Mouse (Mus musculus) forebrain, embryonic 11.5 days (tissue): ENCODE results near the gene Eef2. TPM values are rescaled to one million over a fixed set of nuclear protein-coding genes. Genes with fewer than 3 reads are reported as not detected.

Experiments
- ATAC-seq: fragments of 200-750 bp; cut with Nextera tagmentation; replicated peaks from 2 replicates; pipeline ENCODE4 v1.8.0; 2017; ENCODE audit warnings: moderate TSS enrichment; ENCODE audit not compliant: low FRiP score
- DNase-seq: peaks from one replicate; pipeline ENCODE4 v3.0.0-alpha.2; 2017; ENCODE audit warnings: low spot score
- H3K27ac ChIP-seq: fragments of 300-500 bp; sonication (generic); 2 replicates; pipeline ENCODE4 v1.5.1; 2014; ENCODE audit warnings: low read depth, low read length
- H3K27me3 ChIP-seq: fragments of 300-500 bp; sonication (generic); 2 replicates; pipeline ENCODE4 v1.6.1; 2014; ENCODE audit warnings: mild to moderate bottlenecking, low read length, mixed read lengths; ENCODE audit not compliant: control insufficient read depth, insufficient read depth
- H3K36me3 ChIP-seq: fragments of 300-500 bp; sonication (generic); 2 replicates; pipeline ENCODE4 v1.6.1; 2014; ENCODE audit warnings: mild to moderate bottlenecking, low read length, moderate library complexity, mixed read lengths; ENCODE audit not compliant: control insufficient read depth, insufficient read depth
- H3K4me1 ChIP-seq: fragments of 300-500 bp; sonication (generic); replicated peaks from 2 replicates; pipeline ENCODE4 v1.6.1; 2014; ENCODE audit warnings: low read length, mixed read lengths; ENCODE audit not compliant: control insufficient read depth, insufficient read depth
- H3K4me2 ChIP-seq: fragments of 300-500 bp; sonication (generic); 2 replicates; pipeline ENCODE4 v1.6.1; 2014; ENCODE audit warnings: low read depth, mild to moderate bottlenecking, low read length, moderate library complexity, mixed read lengths; ENCODE audit not compliant: severe bottlenecking
- H3K4me3 ChIP-seq: fragments of 300-500 bp; sonication (generic); 2 replicates; pipeline ENCODE4 v1.5.1; 2014; ENCODE audit warnings: low read depth, low read length
- H3K9ac ChIP-seq: fragments of 300-500 bp; sonication (generic); 2 replicates; pipeline ENCODE4 v1.6.1; 2014; ENCODE audit warnings: low read length
- H3K9me3 ChIP-seq: fragments of 300-500 bp; sonication (generic); 2 replicates; pipeline ENCODE4 v1.6.1; 2016; ENCODE audit warnings: low read length, mixed read lengths; ENCODE audit not compliant: control insufficient read depth
- WGBS: fragments of 180-500 bp; shearing (Covaris S2); extraction: QIAGEN DNeasy Blood & Tissue Kit; methylation state at CpG from one replicate; pipeline ENCODE4 v1.1.7; 2014; 5-methylcytosine and 5-hydroxymethylcytosine counted together
- polyA plus RNA-seq: library from polyadenylated mRNA; unstranded; fragments of >200 nt; fragmentation: Nextera tagmentation; extraction: Ambion mirVana; gene quantifications from 2 replicates; pipeline ENCODE4 v1.2.1, GENCODE M21; 2014

Gene Eef2
- polyA plus RNA-seq, 1 experiment from 2014 or later = 501 TPM

DNA sequence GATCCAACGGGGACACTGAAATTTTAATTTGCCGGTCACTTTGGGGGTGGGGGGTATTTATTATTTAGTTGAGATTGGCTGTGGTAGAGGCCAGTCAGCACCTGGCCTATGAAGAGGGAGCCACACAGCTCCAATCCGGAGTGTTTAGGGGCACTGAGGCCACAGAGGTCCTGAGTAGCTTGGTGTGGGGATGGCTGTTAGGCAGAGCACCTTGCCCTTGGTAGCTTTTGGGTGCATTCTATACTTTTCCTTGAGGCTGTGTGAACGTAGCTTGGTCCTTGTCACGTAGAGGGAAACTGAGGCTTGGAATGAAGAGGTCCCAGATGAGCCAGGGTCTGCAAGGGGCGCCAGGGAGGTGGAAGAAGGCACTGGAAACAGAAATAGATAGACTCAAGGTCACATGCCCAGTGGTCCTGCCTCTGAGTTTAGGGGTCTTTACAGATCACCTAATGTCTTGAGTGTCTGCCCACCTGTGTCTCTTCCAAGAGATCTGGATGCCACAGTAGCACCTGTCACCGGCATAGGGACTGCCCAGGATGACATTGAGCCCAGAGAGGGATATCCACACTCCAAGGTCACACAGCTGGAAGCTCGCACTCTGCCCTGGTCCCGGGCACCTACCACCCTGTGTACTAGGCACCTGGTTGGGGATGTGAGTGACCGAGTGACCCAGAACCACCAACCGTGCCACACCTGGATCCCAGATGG is 37.5 kb upstream of the Eef2 start:
- peak overlapping the region; percentile 89 for H3K4me2 ChIP-seq
- DNase-seq (no peak), ATAC-seq (no peak)
- peaks cover 21% of the 10 kb centered on the region for H3K27me3 ChIP-seq
- WGBS = 68% methylated on average over 11 of the region's 11 CpGs
- H3K9me3 ChIP-seq = no peaks in the 10 kb centered on the region
- H3K4me3 ChIP-seq = peak overlapping the region; percentile 68
- H3K27ac ChIP-seq = no peak overlapping the region
- H3K4me1 ChIP-seq = peaks cover 23% of the 10 kb centered on the region
- no peaks in the 10 kb centered on the region; the same call in 1 of the 2 replicates for H3K36me3 ChIP-seq
- H3K9ac ChIP-seq = peak overlapping the region; percentile 75

DNA sequence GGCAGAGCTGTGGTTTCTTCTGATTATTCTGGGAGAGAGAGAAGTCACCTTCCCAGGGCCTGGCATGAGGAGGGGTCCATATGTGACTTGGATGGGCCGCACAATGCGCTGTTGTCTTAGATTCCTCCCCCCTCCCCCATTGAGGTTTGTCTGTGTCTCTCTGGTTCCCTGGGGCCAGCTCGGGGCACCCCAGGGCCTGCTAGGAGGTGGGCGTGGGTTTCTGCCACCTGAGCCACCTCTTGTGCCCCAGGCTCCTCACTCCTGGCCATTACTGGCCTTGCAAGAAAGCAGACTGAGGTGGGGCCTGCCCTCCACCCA is 36.9 kb upstream of the Eef2 start:
- Histone ChIP-seq H3K4me2 (no peak overlapping the region), H3K9me3 (no peaks in the 10 kb centered on the region), H3K4me3 (no peak overlapping the region), H3K27ac (no peak overlapping the region), H3K4me1 (peaks cover 23% of the 10 kb centered on the region), H3K9ac (no peak overlapping the region), H3K36me3 (peaks cover 3% of the 10 kb centered on the region; the same call in 1 of the 2 replicates), H3K27me3 (peaks cover 15% of the 10 kb centered on the region)
- 75% methylated on average over 4 of the region's 4 CpGs for WGBS
- ATAC-seq (no peak), DNase-seq (no peak)

DNA sequence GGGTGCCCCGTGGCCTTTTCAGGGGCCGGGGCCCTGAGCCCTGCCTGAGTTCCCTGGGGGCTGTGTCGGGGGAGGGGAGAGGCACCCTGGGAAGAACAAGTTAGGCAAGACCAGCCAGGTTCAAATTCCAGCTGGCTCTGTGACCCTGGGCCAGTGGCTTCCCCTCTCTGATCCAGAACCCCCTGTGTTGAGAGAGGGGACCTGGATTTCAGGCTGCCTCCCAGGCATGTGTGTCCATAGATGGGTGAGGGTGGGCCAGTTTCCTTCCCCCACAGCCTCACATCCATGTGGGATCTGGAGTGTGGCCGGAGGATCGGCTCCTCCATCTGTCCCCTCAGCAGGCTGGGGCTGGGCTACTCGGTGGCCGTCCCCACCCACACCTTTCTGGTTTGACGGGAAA is 36.4 kb upstream of the Eef2 start:
- peaks cover 10% of the 10 kb centered on the region for H3K27me3 ChIP-seq
- 65% methylated on average over 8 of the region's 8 CpGs for WGBS
- peaks cover 5% of the 10 kb centered on the region; the same call in 1 of the 2 replicates for H3K36me3 ChIP-seq
- H3K9me3 ChIP-seq = no peaks in the 10 kb centered on the region
- H3K9ac ChIP-seq = no peak overlapping the region; the same call in 1 of the 2 replicates
- H3K27ac ChIP-seq = no peak overlapping the region
- H3K4me3 ChIP-seq = peak overlapping the region; percentile 3; the same call in 1 of the 2 replicates
- no peak for DNase-seq
- peaks cover 23% of the 10 kb centered on the region for H3K4me1 ChIP-seq
- H3K4me2 ChIP-seq = no peak overlapping the region
- no peak for ATAC-seq

DNA sequence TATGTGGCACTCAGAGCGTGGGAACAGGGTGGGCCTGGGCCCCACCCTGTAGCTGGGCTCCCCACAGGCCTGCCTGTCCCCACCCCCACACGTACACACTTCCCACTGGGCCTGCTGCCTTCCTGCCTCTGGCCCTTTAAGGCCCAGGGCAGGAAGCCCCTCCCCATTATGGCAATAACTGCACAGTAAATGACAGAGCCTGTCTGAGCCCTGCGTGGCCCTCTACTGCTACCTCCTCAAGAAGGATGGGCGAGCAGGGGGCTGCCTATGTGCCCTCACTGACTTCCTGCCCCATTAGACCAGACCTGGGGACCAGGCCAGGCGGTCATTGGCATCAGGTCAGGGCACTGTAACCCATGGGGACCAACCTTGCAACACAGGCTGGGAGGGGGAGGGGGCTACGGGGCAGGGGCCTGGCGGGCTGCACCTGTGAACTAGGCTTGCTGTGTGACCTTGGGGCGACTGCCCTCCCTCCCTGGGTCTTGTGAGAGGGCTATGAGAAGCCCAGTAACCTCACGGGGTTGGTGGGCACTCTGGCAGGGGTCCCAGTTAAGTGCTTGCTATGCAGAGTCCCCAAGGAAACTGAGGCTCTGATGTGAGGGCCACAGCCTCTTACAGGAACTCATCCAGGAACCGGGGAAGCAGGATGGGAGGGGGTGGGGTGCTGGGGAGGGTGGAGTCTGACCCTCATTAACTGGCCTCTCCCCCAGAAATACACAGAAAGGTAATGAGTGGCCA is 35.5 kb upstream of the Eef2 start:
- Histone ChIP-seq H3K9ac (no peak overlapping the region; the same call in 1 of the 2 replicates), H3K4me2 (no peak overlapping the region), H3K27me3 (peaks cover 1% of the 10 kb centered on the region), H3K36me3 (peaks cover 8% of the 10 kb centered on the region; the same call in 1 of the 2 replicates), H3K4me3 (no peak overlapping the region), H3K9me3 (no peaks in the 10 kb centered on the region), H3K4me1 (peaks cover 17% of the 10 kb centered on the region), H3K27ac (no peak overlapping the region)
- DNase-seq (no peak), ATAC-seq (no peak)
- WGBS = 73% methylated on average over 10 of the region's 10 CpGs

DNA sequence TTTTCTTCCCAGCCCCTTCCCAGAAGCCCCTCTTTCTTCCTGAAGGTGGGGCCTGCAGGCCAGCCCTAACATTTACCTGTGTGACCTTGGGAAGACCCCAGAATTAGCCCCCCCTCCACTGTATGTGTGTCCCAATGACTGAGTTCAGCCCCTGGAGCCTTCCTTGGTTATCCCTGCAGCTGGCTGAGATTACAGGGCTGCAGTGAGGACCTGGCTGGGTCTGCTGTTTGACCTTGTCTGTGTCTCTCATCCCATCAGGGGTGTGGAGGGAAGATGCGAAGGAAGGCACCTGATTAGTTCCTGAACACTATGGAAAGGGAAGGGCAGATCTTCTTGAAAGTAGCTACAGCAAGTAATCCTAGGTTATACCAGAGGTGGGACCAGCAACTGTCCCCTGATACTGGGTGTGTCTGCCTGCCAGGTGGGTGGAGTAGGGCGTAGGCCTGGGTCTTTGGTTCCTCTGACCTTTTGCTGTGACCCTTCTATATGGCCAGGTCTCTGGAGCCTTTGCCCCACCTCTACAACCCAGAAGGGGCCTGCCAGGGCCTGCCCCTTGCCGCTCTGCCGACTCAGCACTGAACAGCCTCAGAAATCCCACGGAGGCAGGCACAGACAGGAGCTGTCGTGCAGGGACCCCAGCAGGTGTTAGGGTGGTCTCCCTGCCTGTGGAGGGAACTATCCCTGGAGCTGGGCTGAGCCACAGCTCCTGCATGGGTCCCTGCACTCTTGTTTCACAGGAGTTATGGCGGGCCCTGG is 34.8 kb upstream of the Eef2 start:
- H3K9ac ChIP-seq = no peak overlapping the region
- 85% methylated on average over 7 of the region's 7 CpGs for WGBS
- no peak overlapping the region for H3K4me3 ChIP-seq
- H3K27me3 ChIP-seq = no peaks in the 10 kb centered on the region
- H3K9me3 ChIP-seq = no peaks in the 10 kb centered on the region
- ATAC-seq (no peak), DNase-seq (no peak)
- peaks cover 8% of the 10 kb centered on the region; the same call in 1 of the 2 replicates for H3K36me3 ChIP-seq
- H3K27ac ChIP-seq = no peak overlapping the region
- H3K4me2 ChIP-seq = no peak overlapping the region
- H3K4me1 ChIP-seq = peaks cover 15% of the 10 kb centered on the region

DNA sequence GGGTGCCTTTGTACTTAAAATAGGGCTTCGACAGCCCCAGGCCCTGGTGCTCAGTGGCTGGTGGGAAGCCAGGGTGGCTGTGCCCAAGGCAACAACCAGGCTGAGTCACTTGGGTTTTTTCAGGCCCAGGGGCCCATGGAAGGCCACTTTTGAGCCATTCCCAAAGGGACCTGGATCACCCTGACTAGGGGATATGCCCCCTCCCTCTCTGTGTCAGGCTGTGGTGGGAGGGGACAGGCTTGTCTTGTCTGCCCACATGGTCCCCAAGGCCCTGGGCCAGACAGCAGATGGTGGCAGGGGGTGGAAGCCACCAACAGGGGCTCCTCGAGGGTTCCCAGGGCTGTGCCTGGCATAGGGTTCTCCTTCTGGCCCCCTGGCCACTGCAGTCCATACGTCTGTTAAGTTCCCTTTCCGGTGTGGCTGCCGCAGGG is 33.9 kb upstream of the Eef2 start:
- Histone ChIP-seq H3K36me3 (peaks cover 9% of the 10 kb centered on the region), H3K4me2 (no peak overlapping the region), H3K4me1 (peaks cover 15% of the 10 kb centered on the region), H3K9me3 (no peaks in the 10 kb centered on the region), H3K9ac (no peak overlapping the region), H3K4me3 (no peak overlapping the region), H3K27me3 (no peaks in the 10 kb centered on the region), H3K27ac (no peak overlapping the region)
- WGBS = 91% methylated on average over 5 of the region's 5 CpGs
- no peak for DNase-seq
- no peak for ATAC-seq

DNA sequence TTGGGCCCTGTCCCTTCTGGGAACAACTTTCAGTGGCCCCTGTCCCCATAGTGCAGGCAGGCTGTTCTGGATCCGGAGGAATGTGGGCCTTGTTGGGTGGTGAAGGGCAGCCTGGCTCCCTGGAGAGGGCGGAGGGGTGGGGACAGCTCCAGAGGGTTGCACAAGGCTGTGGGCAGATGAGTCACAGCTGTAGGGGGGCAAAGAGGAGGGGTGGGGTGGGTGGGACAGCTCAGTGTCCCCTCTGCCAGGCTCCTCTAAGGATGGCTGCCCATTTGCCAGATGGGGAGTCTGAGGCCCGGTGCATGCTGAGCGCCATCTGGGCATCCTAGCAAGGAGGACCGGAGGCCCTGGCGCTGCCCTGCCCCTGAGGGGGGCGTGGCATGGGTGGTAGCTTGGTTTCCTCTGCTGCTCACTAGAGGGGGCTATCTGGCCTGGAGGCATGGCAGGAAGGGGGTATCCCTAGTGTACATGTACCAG is 33.2 kb upstream of the Eef2 start:
- Histone ChIP-seq H3K4me3 (no peak overlapping the region), H3K9ac (no peak overlapping the region), H3K9me3 (no peaks in the 10 kb centered on the region), H3K4me1 (peaks cover 15% of the 10 kb centered on the region), H3K27ac (no peak overlapping the region), H3K27me3 (no peaks in the 10 kb centered on the region), H3K4me2 (no peak overlapping the region), H3K36me3 (peaks cover 15% of the 10 kb centered on the region)
- ATAC-seq (no peak), DNase-seq (no peak)
- WGBS = 99% methylated on average over 7 of the region's 7 CpGs

DNA sequence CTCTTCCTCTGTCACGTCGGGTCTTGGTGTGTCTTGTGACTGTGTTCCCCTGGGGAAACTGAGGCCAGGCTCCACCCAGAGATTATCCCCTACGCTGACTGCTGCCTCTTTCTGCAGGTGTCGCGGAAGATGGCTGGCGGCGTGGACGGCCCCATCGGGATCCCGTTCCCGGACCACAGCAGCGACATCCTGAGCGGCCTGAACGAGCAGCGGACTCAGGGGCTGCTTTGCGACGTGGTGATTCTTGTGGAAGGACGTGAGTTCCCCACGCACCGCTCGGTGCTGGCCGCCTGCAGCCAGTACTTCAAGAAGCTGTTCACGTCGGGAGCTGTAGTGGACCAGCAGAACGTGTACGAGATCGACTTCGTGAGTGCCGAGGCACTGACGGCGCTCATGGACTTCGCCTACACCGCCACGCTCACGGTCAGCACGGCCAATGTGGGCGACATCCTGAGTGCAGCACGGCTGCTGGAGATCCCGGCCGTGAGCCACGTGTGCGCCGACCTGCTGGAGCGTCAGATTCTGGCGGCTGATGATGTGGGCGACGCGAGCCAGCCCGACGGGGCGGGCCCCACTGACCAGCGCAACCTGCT is 32.5 kb upstream of the Eef2 start:
- DNase-seq (no peak), ATAC-seq (no peak)
- WGBS = 96% methylated on average over 52 of the region's 52 CpGs
- Histone ChIP-seq H3K4me2 (no peak overlapping the region), H3K36me3 (peaks cover 15% of the 10 kb centered on the region), H3K4me1 (peaks cover 10% of the 10 kb centered on the region), H3K27ac (no peak overlapping the region), H3K9ac (no peak overlapping the region), H3K4me3 (no peak overlapping the region), H3K27me3 (no peaks in the 10 kb centered on the region), H3K9me3 (no peaks in the 10 kb centered on the region)
